In genomic region chr11:76025080-76025583, GRCm38 (mm10) we compare ENCODE assay signal across 13 mouse cellular contexts. TPM values are rescaled to one million over a fixed set of nuclear protein-coding genes. Genes with fewer than 3 reads are reported as not detected.
DNase-seq lines count a peak whose midpoint lies in the region; ATAC-seq and TF ChIP-seq lines count a peak whose summit lies in the region.
"Had no signal": no experiment of that assay in that cellular context is flagged by ENCODE, and none has a peak within 500 bp of the region (broad histone marks: within the 10 kb centered on the region; RNA-seq: fewer than 3 reads in every experiment).

No protein-coding gene starts in this region.

- H3K9me3 ChIP-seq in liver, embryonic 16.5 days (replicated peaks; ENCODE audit: control insufficient read depth, low read length), result no peaks in the 10 kb centered on the region
- H3K9me3 ChIP-seq in forebrain, embryonic 11.5 days (ENCODE audit: control insufficient read depth, low read length), result no peaks in the 10 kb centered on the region
- no peaks in the 10 kb centered on the region for H3K9me3 ChIP-seq in midbrain, embryonic 15.5 days
- H3K9me3 ChIP-seq: heart, embryonic 15.5 days had no signal

- no peak for TF ChIP-seq POLR2A in embryonic fibroblast, embryonic 13.5 days (IDR thresholded peaks at IDR 0.05; ENCODE audit: low read depth, low read length)

- no peak for DNase-seq in liver
- no peak for DNase-seq in cerebellum, adult 18-20 months
- DNase-seq in forebrain, embryonic 11.5 days (ENCODE audit: low spot score), result no peak
- DNase-seq: adrenal gland, adult 2 months had no signal

- H3K27ac ChIP-seq in liver, embryonic 16.5 days (ENCODE audit: low read length), result no peak overlapping the region
- peak overlapping the region; percentile 85 for H3K27ac ChIP-seq in brown adipose tissue, adult 24 weeks (replicated peaks; ENCODE audit: low read depth, low read length)
- no peak overlapping the region for H3K27ac ChIP-seq in embryonic fibroblast, embryonic 13.5 days (ENCODE audit: insufficient read depth, low read length)
- H3K27ac ChIP-seq in forebrain, embryonic 11.5 days (ENCODE audit: low read depth, low read length), result no peak overlapping the region
- no peak overlapping the region for H3K27ac ChIP-seq in midbrain, embryonic 15.5 days
- H3K27ac ChIP-seq: heart, embryonic 15.5 days; layer of hippocampus, adult 2 months had no signal

- H3K4me1 ChIP-seq in liver, embryonic 16.5 days (ENCODE audit: control insufficient read depth, low read depth, low read length), result peaks cover 10% of the 10 kb centered on the region
- H3K4me1 ChIP-seq in brown adipose tissue, adult 24 weeks (ENCODE audit: control insufficient read depth, insufficient read depth, insufficient read length, low read length), result peaks cover 15% of the 10 kb centered on the region
- no peaks in the 10 kb centered on the region for H3K4me1 ChIP-seq in embryonic fibroblast, embryonic 13.5 days (ENCODE audit: control insufficient read depth, insufficient read depth, low read length)
- H3K4me1 ChIP-seq in forebrain, embryonic 11.5 days (replicated peaks; ENCODE audit: control insufficient read depth, insufficient read depth, low read length), result peaks cover 6% of the 10 kb centered on the region; the same call in 1 of the 2 replicates
- H3K4me1 ChIP-seq in midbrain, embryonic 15.5 days, result peaks cover 15% of the 10 kb centered on the region

- peak overlapping the region; percentile 11; the same call in 1 of the 2 replicates for H3K4me3 ChIP-seq in liver, embryonic 16.5 days (ENCODE audit: low read depth, low read length)
- peak overlapping the region; percentile 96 for H3K4me3 ChIP-seq in brown adipose tissue, adult 24 weeks (ENCODE audit: insufficient read depth, low read depth, low read length)
- H3K4me3 ChIP-seq in embryonic fibroblast, embryonic 13.5 days (ENCODE audit: insufficient read depth, low read length), result peak overlapping the region; percentile 55; the same call in 1 of the 2 replicates
- no peak overlapping the region for H3K4me3 ChIP-seq in forebrain, embryonic 11.5 days (ENCODE audit: low read depth, low read length)
- no peak overlapping the region for H3K4me3 ChIP-seq in midbrain, embryonic 15.5 days
- H3K4me3 ChIP-seq: layer of hippocampus, adult 2 months had no signal

- H3K27me3 ChIP-seq in liver, embryonic 16.5 days (ENCODE audit: control insufficient read depth, insufficient read depth, low read depth, low read length), result peaks cover 34% of the 10 kb centered on the region
- H3K27me3 ChIP-seq in forebrain, embryonic 11.5 days (ENCODE audit: control insufficient read depth, insufficient read depth, low read length), result peaks cover 2% of the 10 kb centered on the region; the same call in 1 of the 2 replicates
- H3K27me3 ChIP-seq in midbrain, embryonic 15.5 days (replicated peaks), result peaks cover 8% of the 10 kb centered on the region; the same call in 1 of the 2 replicates
- H3K27me3 ChIP-seq: heart, embryonic 15.5 days had no signal

- no peak overlapping the region for H3K9ac ChIP-seq in liver, embryonic 16.5 days (ENCODE audit: low read depth, low read length)
- H3K9ac ChIP-seq in forebrain, embryonic 11.5 days (ENCODE audit: low read length), result no peak overlapping the region
- H3K9ac ChIP-seq in midbrain, embryonic 15.5 days, result no peak overlapping the region
- H3K9ac ChIP-seq: heart, embryonic 15.5 days had no signal

- ATAC-seq in liver, embryonic 16.5 days (ENCODE audit: low read depth), result no peak
- peak; percentile 79 for ATAC-seq in megakaryocyte, adult 5-6 weeks (ENCODE audit: poor library complexity, severe bottlenecking)
- no peak for ATAC-seq in forebrain, embryonic 11.5 days (replicated peaks; ENCODE audit: low FRiP score)
- ATAC-seq in midbrain, embryonic 15.5 days (replicated peaks), result no peak
- ATAC-seq: forebrain, embryonic 14.5 days had no signal

- no peak overlapping the region for H3K4me2 ChIP-seq in liver, embryonic 16.5 days (ENCODE audit: low read depth, low read length)
- H3K4me2 ChIP-seq in forebrain, embryonic 11.5 days (ENCODE audit: low read depth, low read length, severe bottlenecking), result no peak overlapping the region
- no peak overlapping the region for H3K4me2 ChIP-seq in midbrain, embryonic 15.5 days

- WGBS in liver, embryonic 16.5 days (ENCODE audit: insufficient replicate concordance), result 39% methylated on average over 7 of the region's 7 CpGs
- 53% methylated on average over 7 of the region's 7 CpGs for WGBS in forebrain, embryonic 11.5 days
- 53% methylated on average over 7 of the region's 7 CpGs for WGBS in midbrain, embryonic 15.5 days

- no peak for TF ChIP-seq CTCF in embryonic fibroblast, embryonic 13.5 days (IDR thresholded peaks at IDR 0.05; ENCODE audit: borderline replicate concordance, insufficient read depth, low read length)

- no peaks in the 10 kb centered on the region for H3K36me3 ChIP-seq in liver, embryonic 16.5 days (ENCODE audit: control insufficient read depth, insufficient read depth)
- H3K36me3 ChIP-seq in forebrain, embryonic 11.5 days (ENCODE audit: control insufficient read depth, insufficient read depth, low read length), result no peaks in the 10 kb centered on the region
- H3K36me3 ChIP-seq in midbrain, embryonic 15.5 days (replicated peaks), result no peaks in the 10 kb centered on the region
- H3K36me3 ChIP-seq: heart, embryonic 15.5 days had no signal

RNA-seq across cellular contexts. Expression of gene Rflnb, which starts 2.5 kb away (rescaled TPM):
- polyA plus RNA-seq in liver, embryonic 16.5 days (2015; fragmentation: Nextera tagmentation; extraction: Ambion mirVana), result 5.4 and 5.7 TPM in 2 replicates
- polyA plus RNA-seq in brown adipose tissue, adult 24 weeks (2012; ENCODE audit: insufficient read depth, insufficient read length, missing spikeins), result 35.4 and 39.1 TPM in 2 replicates
- polyA plus RNA-seq in embryonic fibroblast, embryonic 13.5 days (2011; ENCODE audit: insufficient read length, low read depth, missing spikeins), result 67.5 and 82.6 TPM in 2 replicates
- 34.6 and 37.5 TPM in 2 replicates for total RNA-seq in megakaryocyte, adult 5-6 weeks (2015)
- total RNA-seq in megakaryocyte, adult 5-6 weeks (2017), result 45.7 and 54.6 TPM in 2 replicates
- polyA plus RNA-seq in forebrain, embryonic 11.5 days (2014; fragmentation: Nextera tagmentation; extraction: Ambion mirVana), result 12.1 and 15.3 TPM in 2 replicates
- polyA plus RNA-seq in midbrain, embryonic 15.5 days (2015; fragmentation: Nextera tagmentation; extraction: Ambion mirVana), result 10.9 and 11.3 TPM in 2 replicates

RNA-seq across cellular contexts. Expression of gene 1700016K19Rik, which starts 25.4 kb away (rescaled TPM):
- not detected in 2 replicates for polyA plus RNA-seq in liver, embryonic 16.5 days (2015; fragmentation: Nextera tagmentation; extraction: Ambion mirVana)
- not detected in 2 replicates for polyA plus RNA-seq in brown adipose tissue, adult 24 weeks (2012; ENCODE audit: insufficient read depth, insufficient read length, missing spikeins)
- polyA plus RNA-seq in embryonic fibroblast, embryonic 13.5 days (2011; ENCODE audit: insufficient read length, low read depth, missing spikeins), result not detected in 2 replicates
- total RNA-seq in megakaryocyte, adult 5-6 weeks (2015), result not detected in 2 replicates
- not detected in 2 replicates for total RNA-seq in megakaryocyte, adult 5-6 weeks (2017)
- 0.41 TPM in 1 of 2 replicates, not detected in the other for polyA plus RNA-seq in forebrain, embryonic 11.5 days (2014; fragmentation: Nextera tagmentation; extraction: Ambion mirVana)
- 4.8 and 5.5 TPM in 2 replicates for polyA plus RNA-seq in midbrain, embryonic 15.5 days (2015; fragmentation: Nextera tagmentation; extraction: Ambion mirVana)
- total RNA-seq: adrenal gland, adult 2 months; gastrocnemius, adult 8-10 months had no signal
- polyA plus RNA-seq: adrenal gland, adult 2 months had no signal

Comparison
In these comparisons a context has a peak if more than half of its experiments do, and no peak if none do; other contexts are left out.
1. H3K4me3 ChIP-seq: peak in liver, embryonic 16.5 days (single experiment), brown adipose tissue, adult 24 weeks (single experiment) and embryonic fibroblast, embryonic 13.5 days (single experiment); none in forebrain, embryonic 11.5 days (single experiment) and midbrain, embryonic 15.5 days (single experiment).